10 mouse cellular contexts compared by ENCODE assay signal in genomic region chr6:128070921-128071558, GRCm38 (mm10).
DNase-seq lines count a peak whose midpoint lies in the region; ATAC-seq and TF ChIP-seq lines count a peak whose summit lies in the region.
"Had no signal": no experiment of that assay in that cellular context is flagged by ENCODE, and none has a peak within 500 bp of the region (broad histone marks: within the 10 kb centered on the region; RNA-seq: fewer than 3 reads in every experiment).

No protein-coding gene starts in this region.

- no peak overlapping the region for H3K9ac ChIP-seq in midbrain, embryonic 13.5 days (replicated peaks)
- H3K9ac ChIP-seq in forebrain, embryonic 14.5 days (ENCODE audit: low read length), result no peak overlapping the region
- H3K9ac ChIP-seq in midbrain, postnatal 0 days (replicated peaks; ENCODE audit: low read length, poor library complexity, severe bottlenecking), result no peak overlapping the region
- H3K9ac ChIP-seq: intestine, embryonic 15.5 days; neural tube, embryonic 12.5 days had no signal

- peak overlapping the region; percentile 64 for H3K27ac ChIP-seq in midbrain, embryonic 10.5 days (replicated peaks)
- H3K27ac ChIP-seq in midbrain, embryonic 13.5 days, result no peak overlapping the region
- H3K27ac ChIP-seq in forebrain, embryonic 14.5 days (ENCODE audit: low read depth, low read length), result peak overlapping the region; percentile 75
- no peak overlapping the region for H3K27ac ChIP-seq in midbrain, postnatal 0 days (ENCODE audit: low read depth, low read length)
- H3K27ac ChIP-seq: intestine, embryonic 15.5 days; neural tube, embryonic 12.5 days had no signal

- no peak for DNase-seq in midbrain, embryonic 10.5 days (ENCODE audit: low spot score)
- peak; percentile 86 for DNase-seq in cerebellum, adult 9-11 months
- peak; percentile 78 for DNase-seq in forebrain, embryonic 14.5 days (ENCODE audit: low spot score)
- DNase-seq in midbrain, postnatal 0 days (ENCODE audit: low spot score), result peak; percentile 62
- no peak for DNase-seq in layer of hippocampus, postnatal 36 days
- DNase-seq in left cerebral cortex, adult 11 months (ENCODE audit: low spot score), result no peak
- DNase-seq: thymus, postnatal 14 days had no signal

- ATAC-seq in midbrain, embryonic 13.5 days, result no peak
- peak; percentile 40 for ATAC-seq in forebrain, embryonic 14.5 days
- no peak for ATAC-seq in midbrain, postnatal 0 days (ENCODE audit: low FRiP score)
- ATAC-seq: intestine, embryonic 15.5 days had no signal

- no peak overlapping the region for H3K4me3 ChIP-seq in midbrain, embryonic 10.5 days
- H3K4me3 ChIP-seq in midbrain, embryonic 13.5 days (replicated peaks), result no peak overlapping the region
- no peak overlapping the region for H3K4me3 ChIP-seq in forebrain, embryonic 14.5 days (ENCODE audit: low read depth, low read length)
- no peak overlapping the region for H3K4me3 ChIP-seq in midbrain, postnatal 0 days (ENCODE audit: low read depth, low read length)
- H3K4me3 ChIP-seq: intestine, embryonic 15.5 days; neural tube, embryonic 12.5 days had no signal

- H3K4me2 ChIP-seq in midbrain, embryonic 13.5 days (replicated peaks), result no peak overlapping the region
- no peak overlapping the region for H3K4me2 ChIP-seq in forebrain, embryonic 14.5 days (ENCODE audit: low read length)
- no peak overlapping the region for H3K4me2 ChIP-seq in midbrain, postnatal 0 days (ENCODE audit: low read depth, low read length, poor library complexity, severe bottlenecking)
- H3K4me2 ChIP-seq: intestine, embryonic 15.5 days; neural tube, embryonic 12.5 days had no signal

- H3K36me3 ChIP-seq in midbrain, embryonic 10.5 days, result no peaks in the 10 kb centered on the region
- H3K36me3 ChIP-seq in midbrain, embryonic 13.5 days, result no peaks in the 10 kb centered on the region
- H3K36me3 ChIP-seq in forebrain, embryonic 14.5 days (ENCODE audit: control insufficient read depth, insufficient read depth, low read length), result no peaks in the 10 kb centered on the region
- H3K36me3 ChIP-seq in midbrain, postnatal 0 days (ENCODE audit: insufficient read depth, low read length), result no peaks in the 10 kb centered on the region
- H3K36me3 ChIP-seq: intestine, embryonic 15.5 days; neural tube, embryonic 12.5 days had no signal

- TF ChIP-seq CTCF in midbrain, postnatal 0 days (IDR thresholded peaks at IDR 0.05), result no peak

- 76% methylated on average over 12 of the region's 12 CpGs for WGBS in midbrain, embryonic 10.5 days
- WGBS in midbrain, embryonic 13.5 days, result 54% methylated on average over 12 of the region's 12 CpGs
- 38% methylated on average over 12 of the region's 12 CpGs for WGBS in forebrain, embryonic 14.5 days
- 47% methylated on average over 12 of the region's 12 CpGs for WGBS in midbrain, postnatal 0 days

- H3K27me3 ChIP-seq in midbrain, embryonic 10.5 days (ENCODE audit: low read depth, poor library complexity, severe bottlenecking), result no peaks in the 10 kb centered on the region
- no peaks in the 10 kb centered on the region for H3K27me3 ChIP-seq in midbrain, embryonic 13.5 days
- no peaks in the 10 kb centered on the region for H3K27me3 ChIP-seq in forebrain, embryonic 14.5 days (replicated peaks; ENCODE audit: control insufficient read depth, insufficient read depth, low read length)
- no peaks in the 10 kb centered on the region for H3K27me3 ChIP-seq in midbrain, postnatal 0 days (ENCODE audit: insufficient read depth, low read length)
- H3K27me3 ChIP-seq: intestine, embryonic 15.5 days; neural tube, embryonic 12.5 days had no signal

- no peaks in the 10 kb centered on the region for H3K9me3 ChIP-seq in midbrain, embryonic 10.5 days (replicated peaks)
- no peaks in the 10 kb centered on the region for H3K9me3 ChIP-seq in midbrain, embryonic 13.5 days
- no peaks in the 10 kb centered on the region for H3K9me3 ChIP-seq in forebrain, embryonic 14.5 days (replicated peaks; ENCODE audit: control insufficient read depth, low read length)
- H3K9me3 ChIP-seq in midbrain, postnatal 0 days (ENCODE audit: low read length), result no peaks in the 10 kb centered on the region
- H3K9me3 ChIP-seq: intestine, embryonic 15.5 days; neural tube, embryonic 12.5 days had no signal

- H3K4me1 ChIP-seq in midbrain, embryonic 10.5 days, result peaks cover 55% of the 10 kb centered on the region
- peaks cover 26% of the 10 kb centered on the region for H3K4me1 ChIP-seq in midbrain, embryonic 13.5 days (replicated peaks)
- H3K4me1 ChIP-seq in forebrain, embryonic 14.5 days (ENCODE audit: control insufficient read depth, insufficient read depth, low read length), result peaks cover 16% of the 10 kb centered on the region
- 0 out of 2 replicates have a peak, but pooled peaks cover 3% of the 10 kb centered on the region for H3K4me1 ChIP-seq in midbrain, postnatal 0 days (ENCODE audit: insufficient read depth, low read length)

Comparison
In these comparisons a context has a peak if more than half of its experiments do, and no peak if none do; other contexts are left out.
1. DNase-seq: peak in cerebellum, adult 9-11 months (single experiment), forebrain, embryonic 14.5 days (single experiment) and midbrain, postnatal 0 days (single experiment); none in midbrain, embryonic 10.5 days (single experiment), layer of hippocampus, postnatal 36 days (0 of 2) and left cerebral cortex, adult 11 months (single experiment).
2. H3K27ac ChIP-seq: peak in midbrain, embryonic 10.5 days (single experiment) and forebrain, embryonic 14.5 days (single experiment); none in midbrain, embryonic 13.5 days (single experiment) and midbrain, postnatal 0 days (single experiment).